ENCODE assay signal across 28 mouse cellular contexts in the genomic region with DNA sequence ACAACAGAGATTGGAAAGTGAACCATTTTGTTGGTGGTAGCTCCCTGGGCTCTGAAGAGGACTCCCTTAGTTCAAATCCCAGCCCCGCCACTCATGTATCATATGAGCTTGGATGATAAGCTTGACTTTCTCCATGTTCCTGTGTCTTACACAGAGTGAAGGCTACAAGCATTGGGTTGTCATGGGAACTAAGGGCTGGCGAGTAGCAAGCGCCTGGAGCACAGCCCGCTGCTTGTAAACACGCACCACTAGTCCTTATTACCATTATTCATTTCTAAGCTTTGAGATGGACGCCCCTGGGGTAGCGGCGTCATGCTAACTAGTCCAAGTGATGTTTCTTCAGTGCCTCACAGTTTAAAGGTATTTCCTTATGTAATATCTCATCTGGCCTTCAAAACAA. TPM values are rescaled to one million over a fixed set of nuclear protein-coding genes. Genes with fewer than 3 reads are reported as not detected.
A peak's percentile ranks its signal among the peaks of the same experiment; 100 is the strongest.
DNase-seq lines count a peak whose midpoint lies in the region; ATAC-seq lines count a peak whose summit lies in the region.
"Had no signal": no experiment of that assay in that cellular context is flagged by ENCODE, and none has a peak within 500 bp of the region (broad histone marks: within the 10 kb centered on the region; RNA-seq: fewer than 3 reads in every experiment).

No protein-coding gene starts in this region.

- H3K27me3 ChIP-seq in forebrain, embryonic 16.5 days (replicated peaks; ENCODE audit: control insufficient read depth, insufficient read depth, low read length): no peaks in the 10 kb centered on the region
- H3K27me3 ChIP-seq in forebrain, embryonic 14.5 days (replicated peaks; ENCODE audit: control insufficient read depth, insufficient read depth, low read length): no peaks in the 10 kb centered on the region
- no peaks in the 10 kb centered on the region for H3K27me3 ChIP-seq in hindbrain, embryonic 16.5 days (replicated peaks; ENCODE audit: control insufficient read depth, insufficient read depth, low read length)
- H3K27me3 ChIP-seq in hindbrain, embryonic 14.5 days (ENCODE audit: control insufficient read depth, insufficient read depth, low read length): no peaks in the 10 kb centered on the region
- no peaks in the 10 kb centered on the region for H3K27me3 ChIP-seq in midbrain, embryonic 14.5 days (ENCODE audit: control insufficient read depth, insufficient read depth, low read length)
- H3K27me3 ChIP-seq in midbrain, embryonic 11.5 days (ENCODE audit: control insufficient read depth, insufficient read depth, low read length): no peaks in the 10 kb centered on the region
- H3K27me3 ChIP-seq: CH12.LX; embryonic facial prominence, embryonic 13.5 days; embryonic facial prominence, embryonic 15.5 days; forebrain, embryonic 12.5 days had no signal

- DNase-seq in forebrain, embryonic 14.5 days (ENCODE audit: low spot score): no peak
- DNase-seq in hindbrain, embryonic 14.5 days (ENCODE audit: low spot score): no peak
- DNase-seq in midbrain, embryonic 14.5 days: peak; percentile 16
- no peak for DNase-seq in midbrain, embryonic 11.5 days (ENCODE audit: low spot score, missing footprints)
- peak; percentile 34 for DNase-seq in R1 (ENCODE audit: low read depth, low spot score)
- DNase-seq in kidney, postnatal 14 days: no peak
- DNase-seq: adrenal gland, adult 8-10 months; adrenal gland, postnatal 14 days; adrenal gland, postnatal 36 days; B cell, adult 2 months; cerebellum, adult 11 months; cerebellum, adult 18-20 months; cerebellum, adult 8-10 months; cerebellum, adult 9-11 months; cerebellum, postnatal 14 days; cerebellum, postnatal 36 days; embryo, embryonic 11 days had no signal

- H3K9ac ChIP-seq in forebrain, embryonic 16.5 days (replicated peaks; ENCODE audit: low read depth, low read length): no peak overlapping the region
- H3K9ac ChIP-seq in forebrain, embryonic 14.5 days (ENCODE audit: low read length): no peak overlapping the region
- no peak overlapping the region for H3K9ac ChIP-seq in hindbrain, embryonic 16.5 days (ENCODE audit: low read depth, low read length)
- H3K9ac ChIP-seq in hindbrain, embryonic 14.5 days: no peak overlapping the region
- H3K9ac ChIP-seq in midbrain, embryonic 14.5 days (replicated peaks; ENCODE audit: low read length): no peak overlapping the region
- H3K9ac ChIP-seq in midbrain, embryonic 11.5 days (ENCODE audit: low read length): no peak overlapping the region
- H3K9ac ChIP-seq: embryonic facial prominence, embryonic 13.5 days; embryonic facial prominence, embryonic 15.5 days; forebrain, embryonic 12.5 days had no signal

- no peak overlapping the region for H3K4me2 ChIP-seq in forebrain, embryonic 16.5 days (ENCODE audit: low read length)
- H3K4me2 ChIP-seq in forebrain, embryonic 14.5 days (ENCODE audit: low read length): no peak overlapping the region
- H3K4me2 ChIP-seq in hindbrain, embryonic 16.5 days (ENCODE audit: low read length): no peak overlapping the region
- H3K4me2 ChIP-seq in hindbrain, embryonic 14.5 days (replicated peaks): no peak overlapping the region
- no peak overlapping the region for H3K4me2 ChIP-seq in midbrain, embryonic 14.5 days (ENCODE audit: low read length)
- H3K4me2 ChIP-seq in midbrain, embryonic 11.5 days: no peak overlapping the region
- H3K4me2 ChIP-seq: embryonic facial prominence, embryonic 13.5 days; embryonic facial prominence, embryonic 15.5 days; forebrain, embryonic 12.5 days had no signal

- no peaks in the 10 kb centered on the region for H3K4me1 ChIP-seq in forebrain, embryonic 16.5 days (replicated peaks; ENCODE audit: control insufficient read depth, insufficient read depth, low read length)
- no peaks in the 10 kb centered on the region for H3K4me1 ChIP-seq in forebrain, embryonic 14.5 days (ENCODE audit: control insufficient read depth, insufficient read depth, low read length)
- H3K4me1 ChIP-seq in hindbrain, embryonic 16.5 days (ENCODE audit: control insufficient read depth, insufficient read depth, low read depth, low read length): no peaks in the 10 kb centered on the region
- no peaks in the 10 kb centered on the region for H3K4me1 ChIP-seq in hindbrain, embryonic 14.5 days (replicated peaks; ENCODE audit: control insufficient read depth, insufficient read depth, low read length)
- no peaks in the 10 kb centered on the region for H3K4me1 ChIP-seq in midbrain, embryonic 14.5 days (ENCODE audit: control insufficient read depth, insufficient read depth, low read length)
- no peaks in the 10 kb centered on the region for H3K4me1 ChIP-seq in midbrain, embryonic 11.5 days (ENCODE audit: control insufficient read depth, insufficient read depth, low read length)
- H3K4me1 ChIP-seq: forebrain, embryonic 12.5 days had no signal

- peak; percentile 33; the same call in 1 of the 2 replicates for ATAC-seq in forebrain, embryonic 16.5 days
- ATAC-seq in forebrain, embryonic 14.5 days: no peak
- ATAC-seq in hindbrain, embryonic 16.5 days: 0 out of 2 replicates have a peak, but pooled peaks have one; percentile 27
- no peak for ATAC-seq in hindbrain, embryonic 14.5 days (ENCODE audit: low FRiP score)
- no peak for ATAC-seq in midbrain, embryonic 14.5 days (ENCODE audit: low FRiP score, low TSS enrichment)
- no peak for ATAC-seq in midbrain, embryonic 11.5 days (ENCODE audit: low FRiP score)
- ATAC-seq: activated CD4-positive, CD25-positive, alpha-beta regulatory T cell, adult 4 months; CD4-positive, CD25-positive, alpha-beta regulatory T cell, adult 4 months had no signal

- no peaks in the 10 kb centered on the region for H3K36me3 ChIP-seq in forebrain, embryonic 16.5 days (ENCODE audit: control insufficient read depth, insufficient read depth)
- H3K36me3 ChIP-seq in forebrain, embryonic 14.5 days (ENCODE audit: control insufficient read depth, insufficient read depth, low read length): no peaks in the 10 kb centered on the region
- H3K36me3 ChIP-seq in hindbrain, embryonic 16.5 days (ENCODE audit: control insufficient read depth, insufficient read depth, low read length): no peaks in the 10 kb centered on the region
- no peaks in the 10 kb centered on the region for H3K36me3 ChIP-seq in hindbrain, embryonic 14.5 days (replicated peaks; ENCODE audit: control insufficient read depth, insufficient read depth)
- no peaks in the 10 kb centered on the region for H3K36me3 ChIP-seq in midbrain, embryonic 14.5 days (ENCODE audit: control insufficient read depth, insufficient read depth, low read length)
- H3K36me3 ChIP-seq in midbrain, embryonic 11.5 days (ENCODE audit: control insufficient read depth, insufficient read depth, low read length): no peaks in the 10 kb centered on the region
- H3K36me3 ChIP-seq: embryonic facial prominence, embryonic 13.5 days; embryonic facial prominence, embryonic 15.5 days; forebrain, embryonic 10.5 days; forebrain, embryonic 12.5 days; G1E had no signal

- H3K27ac ChIP-seq in forebrain, embryonic 16.5 days (ENCODE audit: low read length): no peak overlapping the region
- no peak overlapping the region for H3K27ac ChIP-seq in forebrain, embryonic 14.5 days (ENCODE audit: low read depth, low read length)
- no peak overlapping the region for H3K27ac ChIP-seq in hindbrain, embryonic 16.5 days (ENCODE audit: low read depth, low read length)
- no peak overlapping the region for H3K27ac ChIP-seq in hindbrain, embryonic 14.5 days
- no peak overlapping the region for H3K27ac ChIP-seq in midbrain, embryonic 14.5 days (replicated peaks; ENCODE audit: low read depth, low read length)
- no peak overlapping the region for H3K27ac ChIP-seq in midbrain, embryonic 11.5 days (ENCODE audit: low read depth, low read length)
- H3K27ac ChIP-seq: embryonic facial prominence, embryonic 13.5 days; embryonic facial prominence, embryonic 15.5 days; forebrain, embryonic 10.5 days; forebrain, embryonic 12.5 days had no signal

- H3K4me3 ChIP-seq in forebrain, embryonic 16.5 days (replicated peaks; ENCODE audit: low read length): no peak overlapping the region
- H3K4me3 ChIP-seq in forebrain, embryonic 14.5 days (ENCODE audit: low read depth, low read length): no peak overlapping the region
- no peak overlapping the region for H3K4me3 ChIP-seq in hindbrain, embryonic 16.5 days (ENCODE audit: low read length)
- H3K4me3 ChIP-seq in hindbrain, embryonic 14.5 days (replicated peaks; ENCODE audit: low read length): no peak overlapping the region
- no peak overlapping the region for H3K4me3 ChIP-seq in midbrain, embryonic 14.5 days (replicated peaks; ENCODE audit: low read depth, low read length)
- no peak overlapping the region for H3K4me3 ChIP-seq in midbrain, embryonic 11.5 days (ENCODE audit: low read depth, low read length)
- H3K4me3 ChIP-seq: embryonic facial prominence, embryonic 13.5 days; embryonic facial prominence, embryonic 15.5 days; erythroblast, embryonic 14.5 days; forebrain, embryonic 10.5 days; forebrain, embryonic 12.5 days had no signal

- WGBS in forebrain, embryonic 16.5 days: 74% methylated on average over 8 of the region's 8 CpGs
- 82% methylated on average over 8 of the region's 8 CpGs for WGBS in forebrain, embryonic 14.5 days
- 71% methylated on average over 8 of the region's 8 CpGs for WGBS in hindbrain, embryonic 16.5 days
- 71% methylated on average over 8 of the region's 8 CpGs for WGBS in hindbrain, embryonic 14.5 days
- 80% methylated on average over 8 of the region's 8 CpGs for WGBS in midbrain, embryonic 14.5 days
- 87% methylated on average over 8 of the region's 8 CpGs for WGBS in midbrain, embryonic 11.5 days

- no peaks in the 10 kb centered on the region for H3K9me3 ChIP-seq in forebrain, embryonic 16.5 days (ENCODE audit: control insufficient read depth, low read length)
- no peaks in the 10 kb centered on the region for H3K9me3 ChIP-seq in forebrain, embryonic 14.5 days (replicated peaks; ENCODE audit: control insufficient read depth, low read length)
- no peaks in the 10 kb centered on the region for H3K9me3 ChIP-seq in hindbrain, embryonic 16.5 days (ENCODE audit: control insufficient read depth, low read length)
- H3K9me3 ChIP-seq in hindbrain, embryonic 14.5 days (ENCODE audit: control insufficient read depth, low read length): no peaks in the 10 kb centered on the region
- no peaks in the 10 kb centered on the region for H3K9me3 ChIP-seq in midbrain, embryonic 14.5 days (ENCODE audit: control insufficient read depth, low read length)
- H3K9me3 ChIP-seq in midbrain, embryonic 11.5 days (ENCODE audit: control insufficient read depth, low read length): no peaks in the 10 kb centered on the region
- H3K9me3 ChIP-seq: embryonic facial prominence, embryonic 13.5 days; embryonic facial prominence, embryonic 15.5 days; forebrain, embryonic 10.5 days; forebrain, embryonic 12.5 days; G1E had no signal

RNA-seq across cellular contexts. Expression of a gene that starts 35.6 kb away (rescaled TPM):
- 88.7 and 104 TPM in 2 replicates for polyA plus RNA-seq in forebrain, embryonic 16.5 days (2015; fragmentation: Nextera tagmentation; extraction: Ambion mirVana)
- 81.5 and 88.2 TPM in 2 replicates for polyA plus RNA-seq in forebrain, embryonic 14.5 days (2014; fragmentation: Nextera tagmentation; extraction: Ambion mirVana)
- polyA plus RNA-seq in hindbrain, embryonic 16.5 days (2015; fragmentation: Nextera tagmentation; extraction: Ambion mirVana): 80.3 and 89.3 TPM in 2 replicates
- 111 and 130 TPM in 2 replicates for polyA plus RNA-seq in hindbrain, embryonic 14.5 days (2014; fragmentation: Nextera tagmentation; extraction: Ambion mirVana)
- polyA plus RNA-seq in midbrain, embryonic 14.5 days (2014; fragmentation: Nextera tagmentation; extraction: Ambion mirVana): 74.4 and 112 TPM in 2 replicates
- 137 and 149 TPM in 2 replicates for polyA plus RNA-seq in midbrain, embryonic 11.5 days (2014; fragmentation: Nextera tagmentation; extraction: Ambion mirVana)

Comparison
In these comparisons a context has a peak if more than half of its experiments do, and no peak if none do; other contexts are left out.
1. ATAC-seq: peak in forebrain, embryonic 16.5 days (single experiment) and hindbrain, embryonic 16.5 days (single experiment); none in forebrain, embryonic 14.5 days (single experiment), hindbrain, embryonic 14.5 days (single experiment), midbrain, embryonic 14.5 days (single experiment) and midbrain, embryonic 11.5 days (single experiment).
2. DNase-seq: peak in midbrain, embryonic 14.5 days (single experiment) and R1 (single experiment); none in forebrain, embryonic 14.5 days (single experiment), hindbrain, embryonic 14.5 days (single experiment), midbrain, embryonic 11.5 days (single experiment) and kidney, postnatal 14 days (single experiment).